Mouse (Mus musculus) CH12.LX (cell line): ENCODE measurements around the gene Gm27029. TPM values are rescaled to one million over a fixed set of nuclear protein-coding genes. Genes with fewer than 3 reads are reported as not detected.

Source experiments
- DNase-seq: peaks from one replicate; pipeline ENCODE4 v3.0.0-alpha.2; 2013; ENCODE audit errors: extremely low read depth
- H3K27ac ChIP-seq: 2 replicates; pipeline ENCODE4 v1.5.1; 2012; ENCODE audit warnings: low read depth, mild to moderate bottlenecking, control low read depth, moderate library complexity; ENCODE audit not compliant: insufficient read depth
- H3K27me3 ChIP-seq: replicated peaks from 2 replicates; pipeline ENCODE3; 2012; ENCODE audit warnings: inconsistent platforms
- H3K36me3 ChIP-seq, 2 experiments: replicated peaks in 1 of 2; 2 replicates each; pipeline versions ENCODE3 to v1.6.1; 2012; ENCODE audit warnings: inconsistent platforms in 1 of 2, low read length in 1 of 2, mild to moderate bottlenecking in 1 of 2, mixed read lengths in 1 of 2, moderate library complexity in 1 of 2; ENCODE audit not compliant: control insufficient read depth in 1 of 2, insufficient read depth in 1 of 2
- H3K4me1 ChIP-seq, 2 experiments: 2 replicates each; pipeline ENCODE4 v1.6.1; 2012; ENCODE audit warnings: inconsistent platforms in 1 of 2, moderate library complexity in 1 of 2; ENCODE audit not compliant: insufficient read depth in 2 of 2, control insufficient read depth in 1 of 2
- H3K4me2 ChIP-seq: 2 replicates; pipeline ENCODE4 v1.6.1; 2012; ENCODE audit warnings: low read depth, mild to moderate bottlenecking, control low read depth; ENCODE audit not compliant: poor library complexity, insufficient read depth, severe bottlenecking
- H3K4me3 ChIP-seq, 3 experiments: fragments of 150-350 bp in 1 of 3; sonication (generic) in 1 of 3; replicated peaks in 1 of 3; 2 replicates each; pipeline versions ENCODE3 to v1.5.1; 2011 to 2012; ENCODE audit warnings: low read depth in 2 of 3, low read length in 2 of 3, mild to moderate bottlenecking in 2 of 3, moderate library complexity in 2 of 3, control low read depth in 1 of 3, improper control_type of control experiment in 1 of 3, inconsistent platforms in 1 of 3, mixed read lengths in 1 of 3; ENCODE audit not compliant: poor library complexity in 1 of 3
- H3K79me2 ChIP-seq: replicated peaks from 2 replicates; pipeline ENCODE4 v1.6.1; 2012; ENCODE audit warnings: mild to moderate bottlenecking, moderate library complexity; ENCODE audit not compliant: control insufficient read depth, poor library complexity, insufficient read depth, severe bottlenecking; ENCODE audit errors: extremely low read depth
- H3K9ac ChIP-seq: 2 replicates; pipeline ENCODE4 v1.6.1; 2012; ENCODE audit warnings: low read depth, mild to moderate bottlenecking, control low read depth, moderate library complexity; ENCODE audit not compliant: insufficient read depth
- H3K9me3 ChIP-seq: replicated peaks from 2 replicates; pipeline ENCODE3; 2012; ENCODE audit warnings: low read length, inconsistent platforms, mixed read lengths
- CHD1 ChIP-seq: IDR thresholded peaks from 2 replicates; pipeline ENCODE4 v1.6.1; 2012; ENCODE audit warnings: low read depth, low read length, improper control_type of control experiment, inconsistent platforms
- CTCF ChIP-seq, 2 experiments: IDR thresholded peaks in 1 of 2; conservative IDR thresholded peaks in 1 of 2; 2 replicates each; pipeline ENCODE4 v1.5.1; 2011 to 2012; ENCODE audit warnings: low read depth in 2 of 2, low read length in 2 of 2, improper control_type of control experiment in 1 of 2, inconsistent platforms in 1 of 2, mild to moderate bottlenecking in 1 of 2, moderate library complexity in 1 of 2
- E2F4 ChIP-seq: IDR thresholded peaks from 2 replicates; pipeline ENCODE4 v1.6.1; 2011; ENCODE audit warnings: low read depth, low read length, improper control_type of control experiment; ENCODE audit not compliant: insufficient replicate concordance
- ELF1 ChIP-seq: IDR thresholded peaks from 2 replicates; pipeline ENCODE4 v1.6.1; 2014; ENCODE audit warnings: low read depth, mild to moderate bottlenecking, inconsistent platforms, low read length, improper control_type of control experiment
- EP300 ChIP-seq: IDR thresholded peaks from 2 replicates; pipeline ENCODE4 v1.6.1; 2011; ENCODE audit warnings: low read length, improper control_type of control experiment
- GABPA ChIP-seq: IDR thresholded peaks from 2 replicates; pipeline ENCODE4 v1.6.1; 2012; ENCODE audit warnings: low read depth, low read length, improper control_type of control experiment, inconsistent platforms; ENCODE audit not compliant: insufficient replicate concordance
- HCFC1 ChIP-seq: IDR thresholded peaks from 2 replicates; pipeline ENCODE4 v1.6.1; 2012; ENCODE audit warnings: low read depth, mild to moderate bottlenecking, inconsistent platforms, low read length, improper control_type of control experiment
- JUN ChIP-seq: IDR thresholded peaks from 2 replicates; pipeline ENCODE4 v1.6.1; 2011; ENCODE audit warnings: low read depth, mild to moderate bottlenecking, low read length, improper control_type of control experiment, moderate library complexity; ENCODE audit not compliant: insufficient read depth
- MAZ ChIP-seq: IDR thresholded peaks from 2 replicates; pipeline ENCODE4 v1.6.1; 2012; ENCODE audit warnings: low read depth, mild to moderate bottlenecking, inconsistent platforms, low read length, improper control_type of control experiment, moderate library complexity
- MXI1 ChIP-seq: IDR thresholded peaks from 2 replicates; pipeline ENCODE4 v1.6.1; 2011; ENCODE audit warnings: mild to moderate bottlenecking, low read depth, low read length, improper control_type of control experiment
- MYC ChIP-seq: IDR thresholded peaks from 2 replicates; pipeline ENCODE4 v1.6.1; 2011; ENCODE audit warnings: low read depth, mild to moderate bottlenecking, improper control_type of control experiment, low read length
- NELFE ChIP-seq: IDR thresholded peaks from 2 replicates; pipeline ENCODE4 v1.6.1; 2011; ENCODE audit warnings: low read depth, low read length, improper control_type of control experiment
- NRF1 ChIP-seq: IDR thresholded peaks from 2 replicates; pipeline ENCODE4 v1.6.1; 2014; ENCODE audit warnings: low read depth, mild to moderate bottlenecking, inconsistent platforms, low read length, improper control_type of control experiment, moderate library complexity
- PAX5 ChIP-seq: IDR thresholded peaks from 2 replicates; pipeline ENCODE4 v1.6.1; 2012; ENCODE audit warnings: low read length, inconsistent platforms, mixed read lengths
- POLR2A ChIP-seq: IDR thresholded peaks from 2 replicates; pipeline ENCODE4 v1.6.1; 2011; ENCODE audit warnings: low read depth, mild to moderate bottlenecking, improper control_type of control experiment, low read length
- RAD21 ChIP-seq: IDR thresholded peaks from 2 replicates; pipeline ENCODE4 v1.6.1; 2011; ENCODE audit warnings: low read depth, mild to moderate bottlenecking, low read length, improper control_type of control experiment, moderate library complexity
- RCOR1 ChIP-seq: conservative IDR thresholded peaks from 2 replicates; pipeline ENCODE4 v1.6.1; 2012; ENCODE audit warnings: low read depth, mild to moderate bottlenecking, inconsistent platforms, low read length, improper control_type of control experiment
- SIN3A ChIP-seq: IDR thresholded peaks from 2 replicates; pipeline ENCODE4 v1.6.1; 2012; ENCODE audit warnings: low read length, improper control_type of control experiment, inconsistent platforms
- SMC3 ChIP-seq: IDR thresholded peaks from 2 replicates; pipeline ENCODE4 v1.6.1; 2011; ENCODE audit warnings: low read depth, low read length, improper control_type of control experiment
- TBP ChIP-seq: conservative IDR thresholded peaks from 2 replicates; pipeline ENCODE4 v1.6.1; 2011; ENCODE audit warnings: low read depth, low read length, improper control_type of control experiment
- TCF12 ChIP-seq: IDR thresholded peaks from 2 replicates; pipeline ENCODE4 v1.6.1; 2014; ENCODE audit warnings: low read depth, mild to moderate bottlenecking, inconsistent platforms, low read length, improper control_type of control experiment
- UBTF ChIP-seq: IDR thresholded peaks from 2 replicates; pipeline ENCODE4 v1.6.1; 2012; ENCODE audit warnings: low read depth, mild to moderate bottlenecking, inconsistent platforms, low read length, improper control_type of control experiment, moderate library complexity
- USF1 ChIP-seq: IDR thresholded peaks from 2 replicates; pipeline ENCODE4 v1.6.1; 2014; ENCODE audit warnings: low read depth, mild to moderate bottlenecking, inconsistent platforms, low read length, improper control_type of control experiment
- USF2 ChIP-seq: conservative IDR thresholded peaks from 2 replicates; pipeline ENCODE4 v1.6.1; 2011; ENCODE audit warnings: low read depth, low read length, improper control_type of control experiment
- ZKSCAN1 ChIP-seq: IDR thresholded peaks from 2 replicates; pipeline ENCODE4 v1.6.1; 2012; ENCODE audit warnings: low read depth, inconsistent platforms, low read length, improper control_type of control experiment, borderline replicate concordance
- ZMIZ1 ChIP-seq: IDR thresholded peaks from 2 replicates; pipeline ENCODE4 v1.6.1; 2012; ENCODE audit warnings: low read depth, mild to moderate bottlenecking, inconsistent platforms, low read length, improper control_type of control experiment
- dilution Hi-C: fragments of 300-500 bp; cut with MboI; formaldehyde crosslinking; loops from 2 replicates; pipeline ENCODE4 v1.14.3; 2020; ENCODE audit warnings: low sequenced_read_pairs; ENCODE audit not compliant: extremely low pct_unique_long_range_greater_than_20kb, extremely low pct_ligation_motif_present
- in situ Hi-C: fragments of 300-500 bp; cut with MboI; formaldehyde crosslinking; loops from 3 replicates; pipeline ENCODE4 v1.14.3; 2019; ENCODE audit warnings: low sequenced_read_pairs, low pct_ligation_motif_present, low pct_unique_long_range_greater_than_20kb, mixed read lengths
- polyA plus RNA-seq: library from polyadenylated mRNA; unstranded; fragments of >175 nt; gene quantifications from 2 replicates; pipeline ENCODE4 v1.2.1, GENCODE M21; 2012; ENCODE audit warnings: low read depth; ENCODE audit not compliant: insufficient read length
- total RNA-seq, 2 experiments: library from RNA; depleted of rRNA; stranded (reverse); fragments of 300-350 nt in 1 of 2; fragments of >200 nt in 1 of 2; gene quantifications; 2 replicates each; pipeline ENCODE4 v1.2.3; 2012 to 2014

Gene Gm27029
- total and polyA plus RNA-seq, 3 experiments = 1.7 to 8.3 (median 6.2) TPM

- dilution Hi-C loops = no loop called here
- H3K36me3 ChIP-seq = peaks cover 9 to 16% of the 10 kb centered on the region in 2 experiments
- no peaks in the 10 kb centered on the region for H3K79me2 ChIP-seq
- H3K9me3 ChIP-seq = no peaks in the 10 kb centered on the region
- H3K4me3 ChIP-seq = peak within 1 kb of the TSS; percentile 63 to 96 (median 70)
- peak within 1 kb of the TSS; percentile 24 for H3K9ac ChIP-seq
- 0 out of 2 replicates have a peak, but pooled peaks have one; percentile 29 for TF ChIP-seq MAZ
- 0 out of 2 replicates have a peak, but pooled peaks have one; percentile 25 for TF ChIP-seq NELFE
- TF ChIP-seq RCOR1 = peak; percentile 56; the same call in 1 of the 2 replicates
- TF ChIP-seq ZKSCAN1 = no peak
- TF ChIP-seq TBP = 0 out of 2 replicates have a peak, but pooled peaks have one; percentile 7
- TF ChIP-seq ZMIZ1 = 0 out of 2 replicates have a peak, but pooled peaks have one; percentile 52
- TF ChIP-seq POLR2A = no peak; the same call in 1 of the 2 replicates
- no peak for TF ChIP-seq RAD21
- TF ChIP-seq UBTF = peak; percentile 96
- TF ChIP-seq MXI1 = peak; percentile 86
- peak; percentile 67 for TF ChIP-seq SIN3A
- no peak for TF ChIP-seq HCFC1
- no peak for TF ChIP-seq GABPA
- no peak for TF ChIP-seq CHD1
- TF ChIP-seq E2F4 = peak; percentile 89; the same call in 1 of the 2 replicates
- no peak for TF ChIP-seq CTCF (conservative IDR thresholded peaks at IDR 0.05 in 1 of 2, IDR thresholded peaks at IDR 0.05 in 1 of 2; ENCODE audit: low read depth in 2 of 2, low read length in 2 of 2)
- no peak for TF ChIP-seq ELF1
- no peak for TF ChIP-seq PAX5
- in situ Hi-C loops = no loop called here
- peaks cover 28% of the 10 kb centered on the region for H3K27me3 ChIP-seq
- peak within 1 kb of the TSS; percentile 70 for H3K27ac ChIP-seq
- peaks cover 21 to 59% of the 10 kb centered on the region in 2 experiments for H3K4me1 ChIP-seq
- peak; percentile 65 for DNase-seq
- H3K4me2 ChIP-seq = peak within 1 kb of the TSS; percentile 89
Measured at GRCm38 (mm10) chr11:101465869-101466551, 41.4 kb upstream of the Gm27029 start, which contains the start of gene Vat1. Vat1 (minus strand) TSS chr11:101466230.

GRCm38 (mm10) chr11:101465101-101465868 is 40.7 kb upstream of the Gm27029 start:
- peak overlapping the region; percentile 70 for H3K27ac ChIP-seq
- in situ Hi-C loops (no loop called here), dilution Hi-C loops (no loop called here)
- peak; percentile 92 for DNase-seq
- H3K9me3 ChIP-seq = no peaks in the 10 kb centered on the region
- no peaks in the 10 kb centered on the region for H3K79me2 ChIP-seq
- H3K27me3 ChIP-seq = peaks cover 22% of the 10 kb centered on the region
- H3K9ac ChIP-seq = peak overlapping the region; percentile 24
- H3K4me1 ChIP-seq = peaks cover 21 to 59% of the 10 kb centered on the region in 2 experiments
- peaks cover 13 to 21% of the 10 kb centered on the region in 2 experiments for H3K36me3 ChIP-seq
- H3K4me2 ChIP-seq = peak overlapping the region; percentile 89
- peak overlapping the region; percentile 59 to 96 (median 63) for H3K4me3 ChIP-seq
- TF ChIP-seq SMC3 (no peak), RCOR1 (no peak), EP300 (no peak), JUN (no peak), USF2 (peak; percentile 12; the same call in 1 of the 2 replicates), MYC (peak; percentile 54), GABPA (no peak), CTCF (conservative IDR thresholded peaks at IDR 0.05 in 1 of 2, IDR thresholded peaks at IDR 0.05 in 1 of 2; ENCODE audit: low read depth in 2 of 2, low read length in 2 of 2) (peak in 1 of 2 experiments; percentile 17; a peak in 1 of 4 replicates), USF1 (peak; percentile 38; the same call in 1 of the 2 replicates), MXI1 (peak; percentile 79), RAD21 (no peak; the same call in 1 of the 2 replicates), PAX5 (no peak), TCF12 (0 out of 2 replicates have a peak, but pooled peaks have one; percentile 61), NRF1 (peak; percentile 91), POLR2A (no peak; the same call in 1 of the 2 replicates), ELF1 (peak; percentile 30; the same call in 1 of the 2 replicates), ZKSCAN1 (no peak), SIN3A (no peak; the same call in 1 of the 2 replicates), MAZ (peak; percentile 95)
